Mouse (Mus musculus) testis, adult 2 months (tissue): ENCODE measurements around the gene Cd320. TPM values are rescaled to one million over a fixed set of nuclear protein-coding genes. Genes with fewer than 3 reads are reported as not detected.
A peak's percentile ranks its signal among the peaks of the same experiment; 100 is the strongest.

Experiments
- H3K27ac ChIP-seq: fragments of 200-500 bp; 2 replicates; pipeline ENCODE4 v1.5.1; 2012; ENCODE audit warnings: low read depth, low read length; ENCODE audit not compliant: control insufficient read depth, insufficient read depth
- H3K27me3 ChIP-seq: fragments of 200-500 bp; 2 replicates; pipeline ENCODE4 v1.6.1; 2012; ENCODE audit warnings: mild to moderate bottlenecking, low read length, moderate library complexity; ENCODE audit not compliant: control insufficient read depth, insufficient read depth
- H3K36me3 ChIP-seq: fragments of 200-500 bp; 2 replicates; pipeline ENCODE4 v1.6.1; 2012; ENCODE audit warnings: mild to moderate bottlenecking, low read length; ENCODE audit not compliant: control insufficient read depth, insufficient read depth
- H3K4me1 ChIP-seq: fragments of 200-500 bp; 2 replicates; pipeline ENCODE4 v1.6.1; 2012; ENCODE audit warnings: low read length; ENCODE audit not compliant: control insufficient read depth, insufficient read depth
- H3K4me3 ChIP-seq: fragments of 200-500 bp; 2 replicates; pipeline ENCODE4 v1.5.1; 2012; ENCODE audit warnings: low read depth, mild to moderate bottlenecking, low read length, moderate library complexity, mixed read lengths; ENCODE audit not compliant: control insufficient read depth
- CTCF ChIP-seq: fragments of 200-500 bp; IDR thresholded peaks from 2 replicates; pipeline ENCODE4 v1.5.1; 2012; ENCODE audit warnings: low read depth, mild to moderate bottlenecking, inconsistent platforms, low read length, moderate library complexity; ENCODE audit not compliant: control insufficient read depth, insufficient read depth, insufficient replicate concordance
- POLR2A ChIP-seq: fragments of 200-500 bp; IDR thresholded peaks from 2 replicates; pipeline ENCODE4 v1.6.1; 2012; ENCODE audit warnings: low read depth, mild to moderate bottlenecking, inconsistent platforms, low read length, moderate library complexity; ENCODE audit not compliant: control insufficient read depth
- polyA plus RNA-seq: library from polyadenylated mRNA; depleted of rRNA; stranded (reverse); fragments of >200 nt; gene quantifications from 2 replicates; pipeline ENCODE4 v1.2.3, GENCODE M21; 2012

Cd320 gene
- polyA plus RNA-seq, 1 experiment: 264 TPM

- Histone ChIP-seq H3K27me3 (no peaks in the 10 kb centered on the region), H3K36me3 (no peaks in the 10 kb centered on the region), H3K4me3 (no peak overlapping the region), H3K4me1 (peaks cover 12% of the 10 kb centered on the region), H3K27ac (no peak overlapping the region)
- TF ChIP-seq POLR2A (no peak), CTCF (no peak)
Observed at GRCm38 (mm10) chr17:33808192-33808591, 34.7 kb upstream of the Cd320 start.

GRCm38 (mm10) chr17:33810334-33811141 lies 32.4 kb upstream of the Cd320 start, which contains the start of gene Kank3:
TSS of gene Kank3 (plus strand) at chr17:33810519.
- H3K27ac ChIP-seq: peak within 1 kb of the TSS; percentile 71
- no peaks in the 10 kb centered on the region for H3K36me3 ChIP-seq
- H3K27me3 ChIP-seq: no peaks in the 10 kb centered on the region
- H3K4me3 ChIP-seq: peak within 1 kb of the TSS; percentile 87
- 0 out of 2 replicates have a peak, but pooled peaks have one; percentile 11 for TF ChIP-seq POLR2A
- no peak for TF ChIP-seq CTCF
- peaks cover 12% of the 10 kb centered on the region for H3K4me1 ChIP-seq

DNA sequence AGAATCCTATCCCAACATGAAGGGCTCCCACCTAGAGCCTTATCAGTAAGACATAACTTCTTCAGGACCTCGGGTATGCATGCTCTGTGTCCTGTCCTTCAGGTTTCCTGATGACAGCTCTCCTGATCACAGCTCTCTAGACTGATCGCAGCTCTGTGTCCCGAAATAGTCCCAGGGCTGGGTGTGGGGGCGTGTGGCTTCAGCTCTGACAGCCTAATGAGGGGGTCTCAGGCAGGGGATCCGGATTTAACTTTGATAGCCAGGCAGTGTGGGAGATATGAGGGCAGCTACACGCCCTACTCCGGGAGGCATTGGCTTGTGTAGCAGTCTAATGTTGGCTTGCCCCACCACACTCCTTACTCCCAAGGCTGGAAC lies 31.8 kb upstream of the Cd320 start:
- H3K36me3 ChIP-seq: no peaks in the 10 kb centered on the region
- peak overlapping the region; percentile 44 for H3K27ac ChIP-seq
- H3K4me1 ChIP-seq: peaks cover 12% of the 10 kb centered on the region
- peak overlapping the region; percentile 87 for H3K4me3 ChIP-seq
- TF ChIP-seq POLR2A: no peak
- no peak for TF ChIP-seq CTCF
- no peaks in the 10 kb centered on the region for H3K27me3 ChIP-seq

DNA sequence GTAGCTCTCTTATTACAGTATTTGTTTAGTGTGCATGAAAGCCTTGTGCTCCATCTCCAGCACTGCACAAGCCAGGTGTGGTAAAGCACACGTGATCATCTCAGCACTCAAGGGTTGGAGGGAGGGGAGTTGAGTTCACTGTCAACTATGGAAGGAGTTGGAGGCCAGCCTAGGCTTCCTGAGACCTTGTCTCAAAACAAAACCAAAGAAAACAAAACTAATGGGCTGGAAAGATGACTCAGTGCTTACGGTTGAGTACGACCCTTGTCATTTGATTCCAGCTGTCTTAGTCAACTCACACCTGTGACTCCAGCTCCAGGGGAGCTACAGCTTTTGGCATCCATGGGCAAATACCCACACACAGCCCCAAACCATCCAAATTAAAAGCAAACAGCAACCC lies 30.4 kb upstream of the Cd320 start:
- Histone ChIP-seq H3K27me3 (no peaks in the 10 kb centered on the region), H3K36me3 (no peaks in the 10 kb centered on the region), H3K4me3 (no peak overlapping the region), H3K4me1 (peaks cover 17% of the 10 kb centered on the region), H3K27ac (peak overlapping the region; percentile 73)
- TF ChIP-seq CTCF (no peak), POLR2A (no peak)

DNA sequence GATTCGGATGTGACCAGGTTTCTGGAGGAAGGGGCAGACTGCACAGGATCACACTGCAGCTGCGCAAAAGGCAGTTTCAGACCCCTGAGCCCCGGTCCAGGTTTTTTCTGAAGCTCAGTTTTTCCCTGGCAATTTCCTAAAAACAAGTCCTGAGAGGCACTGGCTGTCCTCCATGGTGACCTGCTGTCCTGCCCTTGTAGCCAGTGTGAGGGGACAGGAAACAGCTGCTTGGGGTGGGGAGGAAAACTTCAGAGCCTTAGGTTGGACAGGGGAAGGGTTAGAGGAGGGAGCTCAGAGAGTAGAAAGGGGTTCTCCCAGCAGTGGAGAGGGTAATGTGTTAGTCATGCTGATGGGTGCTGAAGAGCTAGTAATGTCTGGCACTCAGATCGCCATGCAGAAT lies 29.9 kb upstream of the Cd320 start:
- Histone ChIP-seq H3K27me3 (no peaks in the 10 kb centered on the region), H3K36me3 (no peaks in the 10 kb centered on the region), H3K4me1 (peaks cover 19% of the 10 kb centered on the region), H3K4me3 (no peak overlapping the region), H3K27ac (peak overlapping the region; percentile 73)
- no peak for TF ChIP-seq CTCF
- TF ChIP-seq POLR2A: no peak

- Histone ChIP-seq H3K27ac (no peak overlapping the region), H3K27me3 (no peaks in the 10 kb centered on the region), H3K4me3 (no peak overlapping the region), H3K36me3 (no peaks in the 10 kb centered on the region), H3K4me1 (peaks cover 23% of the 10 kb centered on the region)
- TF ChIP-seq CTCF (no peak), POLR2A (no peak)
Observed at GRCm38 (mm10) chr17:33815399-33815798, 27.5 kb upstream of the Cd320 start.

- Histone ChIP-seq H3K4me3 (no peak overlapping the region; the same call in 1 of the 2 replicates), H3K27me3 (no peaks in the 10 kb centered on the region), H3K36me3 (no peaks in the 10 kb centered on the region), H3K27ac (no peak overlapping the region; the same call in 1 of the 2 replicates), H3K4me1 (peaks cover 14% of the 10 kb centered on the region)
- no peak for TF ChIP-seq CTCF
- TF ChIP-seq POLR2A: no peak
Observed at GRCm38 (mm10) chr17:33816612-33817011, 26.3 kb upstream of the Cd320 start.
